Mouse (Mus musculus): ENCODE measurements around the gene Siglece. TPM values are rescaled to one million over a fixed set of nuclear protein-coding genes. Genes with fewer than 3 reads are reported as not detected.
A peak's percentile ranks its signal among the peaks of the same experiment; 100 is the strongest.
"Not testable (repeated sequence)": the region's sequence is repeated elsewhere in the genome, so short reads cannot be mapped to it uniquely, and the experiment has no call there.

Siglece gene
- polyA plus RNA-seq, 1 experiment from 2014 or later: 2.2 TPM

DNA sequence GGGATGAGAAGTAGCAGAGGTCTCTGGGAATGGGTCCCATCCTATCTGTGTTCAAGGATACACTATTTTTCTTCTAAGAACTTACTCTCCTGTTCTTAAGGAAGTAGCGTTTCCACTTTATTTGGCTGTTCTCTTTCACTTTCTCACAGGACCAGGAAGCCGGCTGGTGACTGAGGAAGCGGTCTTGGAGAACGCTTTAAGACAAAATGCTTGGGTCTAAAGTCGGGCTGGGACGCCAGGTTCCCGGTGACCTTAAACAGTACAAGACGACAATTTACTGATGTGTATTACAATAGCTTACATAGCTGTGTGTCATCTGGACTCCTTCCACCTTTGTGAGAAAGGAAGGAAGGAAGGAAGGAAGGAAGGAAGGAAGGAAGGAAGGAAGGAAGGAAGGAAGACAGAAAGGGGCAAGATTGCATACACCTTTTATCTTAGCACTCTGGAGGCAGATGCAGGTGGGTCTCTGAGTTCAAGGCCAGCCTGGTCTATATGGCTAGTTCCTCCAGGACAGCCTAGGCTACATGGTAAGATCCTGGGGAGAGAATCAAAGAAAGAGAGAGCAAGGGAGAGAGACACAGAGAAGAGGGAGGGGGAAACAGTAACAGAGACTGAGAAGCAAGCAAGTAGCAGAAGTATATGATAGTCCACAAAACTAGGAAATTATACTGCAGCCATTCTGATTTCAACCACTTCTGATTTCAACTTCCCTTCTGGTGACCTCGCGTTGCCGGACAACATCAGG, 11.3 kb upstream of the Siglece start:
- Histone ChIP-seq H3K9ac (ENCODE audit: low read length) (peak overlapping the region; percentile 65), H3K27me3 (ENCODE audit: control insufficient read depth, insufficient read depth, low read length) (no peaks in the 10 kb centered on the region), H3K27ac (ENCODE audit: low read length) (peak overlapping the region; percentile 47), H3K9me3 (replicated peaks; ENCODE audit: control insufficient read depth, low read length) (peaks cover 5% of the 10 kb centered on the region; the same call in 1 of the 2 replicates), H3K36me3 (ENCODE audit: control insufficient read depth, insufficient read depth, low read length) (peaks cover 20% of the 10 kb centered on the region), H3K4me3 (replicated peaks; ENCODE audit: low read length) (peak overlapping the region; percentile 76), H3K4me2 (ENCODE audit: low read depth, low read length) (peak overlapping the region; percentile 53), H3K4me1 (ENCODE audit: control insufficient read depth, insufficient read depth, low read length) (peaks cover 9% of the 10 kb centered on the region; the same call in 1 of the 2 replicates)
- 65% methylated on average over 11 of the region's 11 CpGs for WGBS
- ATAC-seq (ENCODE audit: insufficient read depth, low FRiP score): peak; percentile 3; the same call in 1 of the 2 replicates

GRCm38 (mm10) chr7:43668582-43668981, 8.6 kb upstream of the Siglece start:
- no peak overlapping the region for H3K4me3 ChIP-seq (replicated peaks; ENCODE audit: low read length)
- H3K4me1 ChIP-seq (ENCODE audit: control insufficient read depth, insufficient read depth, low read length): peaks cover 9% of the 10 kb centered on the region; the same call in 1 of the 2 replicates
- H3K4me2 ChIP-seq (ENCODE audit: low read depth, low read length): no peak overlapping the region
- H3K36me3 ChIP-seq (ENCODE audit: control insufficient read depth, insufficient read depth, low read length): no peaks in the 10 kb centered on the region
- H3K9me3 ChIP-seq (replicated peaks; ENCODE audit: control insufficient read depth, low read length): no peaks in the 10 kb centered on the region
- 20% methylated on average over 3 of the region's 3 CpGs for WGBS
- no peak overlapping the region for H3K9ac ChIP-seq (ENCODE audit: low read length)
- ATAC-seq (ENCODE audit: insufficient read depth, low FRiP score): no peak
- no peaks in the 10 kb centered on the region for H3K27me3 ChIP-seq (ENCODE audit: control insufficient read depth, insufficient read depth, low read length)
- H3K27ac ChIP-seq (ENCODE audit: low read length): no peak overlapping the region

DNA sequence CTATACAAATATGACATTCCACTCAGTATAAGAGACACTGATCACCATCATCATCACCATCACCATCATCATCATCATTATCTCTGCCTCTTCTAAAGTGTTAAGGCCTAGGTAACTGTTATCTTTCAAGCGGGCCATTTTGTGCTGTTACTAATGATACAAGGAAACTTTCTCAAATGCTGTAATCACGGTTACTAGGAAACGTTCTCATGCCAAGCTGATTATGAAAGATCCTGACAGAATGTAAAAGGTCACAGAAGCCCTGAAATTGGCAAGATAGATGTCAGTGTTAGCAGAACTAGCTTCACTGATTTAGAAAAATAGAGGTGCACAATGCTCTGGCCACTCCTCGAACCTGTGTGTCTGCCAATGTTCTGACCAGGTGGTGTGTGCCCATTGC, 7.3 kb upstream of the Siglece start:
- 83% methylated on average over 4 of the region's 4 CpGs for WGBS
- H3K36me3 ChIP-seq (ENCODE audit: control insufficient read depth, insufficient read depth, low read length); ATAC-seq (ENCODE audit: insufficient read depth, low FRiP score): not testable (repeated sequence)

GRCm38 (mm10) chr7:43662804-43663203, 2.8 kb upstream of the Siglece start:
- ATAC-seq (ENCODE audit: insufficient read depth, low FRiP score): no peak
- Histone ChIP-seq H3K27me3 (ENCODE audit: control insufficient read depth, insufficient read depth, low read length) (no peaks in the 10 kb centered on the region), H3K9ac (ENCODE audit: low read length) (no peak overlapping the region), H3K4me1 (ENCODE audit: control insufficient read depth, insufficient read depth, low read length) (no peaks in the 10 kb centered on the region), H3K36me3 (ENCODE audit: control insufficient read depth, insufficient read depth, low read length) (no peaks in the 10 kb centered on the region), H3K4me3 (replicated peaks; ENCODE audit: low read length) (no peak overlapping the region), H3K4me2 (ENCODE audit: low read depth, low read length) (no peak overlapping the region), H3K27ac (ENCODE audit: low read length) (no peak overlapping the region), H3K9me3 (replicated peaks; ENCODE audit: control insufficient read depth, low read length) (no peaks in the 10 kb centered on the region)
- 89% methylated on average over 1 of the region's 1 CpGs for WGBS

More for the DNA sequence above, 7.3 kb upstream of the Siglece start:
- not testable (repeated sequence) for H3K27me3 ChIP-seq (ENCODE audit: control insufficient read depth, insufficient read depth, low read length); H3K9me3 ChIP-seq (replicated peaks; ENCODE audit: control insufficient read depth, low read length); H3K4me3 ChIP-seq (replicated peaks; ENCODE audit: low read length); H3K4me2 ChIP-seq (ENCODE audit: low read depth, low read length); H3K4me1 ChIP-seq (ENCODE audit: control insufficient read depth, insufficient read depth, low read length); H3K27ac ChIP-seq (ENCODE audit: low read length); H3K9ac ChIP-seq (ENCODE audit: low read length)

DNA sequence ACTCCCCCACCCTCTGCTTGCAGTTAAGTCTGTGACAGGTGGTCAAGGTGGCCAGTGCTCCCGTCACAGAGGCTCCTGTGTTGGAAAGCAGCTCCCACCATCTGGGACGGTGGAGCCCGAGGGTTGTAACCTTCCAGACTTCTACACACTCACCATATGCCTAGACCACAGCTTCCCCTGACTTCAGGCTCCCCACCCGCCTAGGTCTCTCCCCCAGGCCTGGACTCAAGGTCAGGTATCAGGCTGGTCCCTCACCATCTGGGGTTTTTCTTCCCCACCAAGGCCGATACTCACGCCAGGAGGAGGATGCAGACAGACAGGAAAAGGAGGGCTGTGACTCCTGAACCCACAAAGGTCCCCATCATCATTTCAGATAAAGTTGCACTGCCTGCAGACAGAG, 3.7 kb downstream of the Siglece start:
- no peak for ATAC-seq (ENCODE audit: insufficient read depth, low FRiP score)

DNA sequence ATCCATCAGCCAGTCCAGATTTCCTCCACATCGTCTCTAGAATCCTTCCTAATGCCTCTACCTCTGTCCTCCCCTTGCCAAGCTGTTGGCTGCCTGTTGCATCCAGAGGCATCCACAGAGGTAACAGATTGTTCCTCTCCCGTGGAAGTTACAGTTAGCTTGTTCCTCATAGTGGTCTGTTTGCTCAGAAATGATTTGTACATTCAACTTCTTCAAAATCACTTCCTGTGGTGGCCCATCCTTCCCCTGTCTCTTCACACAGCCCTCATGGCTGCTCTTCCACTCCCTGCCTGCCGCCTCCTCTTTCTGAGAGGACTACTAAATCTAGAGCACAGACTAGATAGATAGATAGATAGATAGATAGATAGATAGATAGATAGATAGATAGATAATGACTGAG, 5.4 kb downstream of the Siglece start:
- Histone ChIP-seq H3K4me2 (ENCODE audit: low read depth, low read length) (no peak overlapping the region), H3K4me1 (ENCODE audit: control insufficient read depth, insufficient read depth, low read length) (no peaks in the 10 kb centered on the region), H3K27ac (ENCODE audit: low read length) (no peak overlapping the region), H3K27me3 (ENCODE audit: control insufficient read depth, insufficient read depth, low read length) (no peaks in the 10 kb centered on the region), H3K9ac (ENCODE audit: low read length) (no peak overlapping the region), H3K9me3 (replicated peaks; ENCODE audit: control insufficient read depth, low read length) (no peaks in the 10 kb centered on the region), H3K4me3 (replicated peaks; ENCODE audit: low read length) (no peak overlapping the region), H3K36me3 (ENCODE audit: control insufficient read depth, insufficient read depth, low read length) (no peaks in the 10 kb centered on the region)
- ATAC-seq (ENCODE audit: insufficient read depth, low FRiP score): no peak
- 66% methylated on average over 3 of the region's 3 CpGs for WGBS

More for the DNA sequence above, 3.7 kb downstream of the Siglece start:
- Histone ChIP-seq H3K4me3 (replicated peaks; ENCODE audit: low read length) (no peak overlapping the region), H3K9ac (ENCODE audit: low read length) (no peak overlapping the region), H3K27me3 (ENCODE audit: control insufficient read depth, insufficient read depth, low read length) (no peaks in the 10 kb centered on the region), H3K36me3 (ENCODE audit: control insufficient read depth, insufficient read depth, low read length) (no peaks in the 10 kb centered on the region), H3K4me2 (ENCODE audit: low read depth, low read length) (no peak overlapping the region), H3K4me1 (ENCODE audit: control insufficient read depth, insufficient read depth, low read length) (no peaks in the 10 kb centered on the region), H3K9me3 (replicated peaks; ENCODE audit: control insufficient read depth, low read length) (no peaks in the 10 kb centered on the region), H3K27ac (ENCODE audit: low read length) (no peak overlapping the region)
- 52% methylated on average over 6 of the region's 6 CpGs for WGBS

DNA sequence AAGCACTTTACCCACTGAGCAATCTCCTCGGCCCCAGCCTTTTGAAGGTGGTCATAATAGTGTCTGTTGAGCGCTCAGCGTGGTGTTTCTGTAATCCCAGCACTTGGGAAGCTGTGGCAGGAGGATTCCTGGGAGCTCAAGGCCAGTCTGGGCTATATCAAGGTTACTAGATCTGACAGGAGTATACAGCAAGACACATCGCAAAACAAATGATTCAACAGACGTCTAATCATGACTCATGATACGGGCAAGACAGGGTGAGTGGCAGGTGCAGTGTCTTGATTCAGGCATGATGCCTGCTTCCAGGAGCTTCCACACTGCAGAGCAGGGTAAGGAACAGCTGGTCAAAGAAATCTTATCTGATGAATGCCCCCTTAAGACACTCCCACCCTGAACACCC, 7.3 kb downstream of the Siglece start:
- Histone ChIP-seq H3K27me3 (ENCODE audit: control insufficient read depth, insufficient read depth, low read length) (no peaks in the 10 kb centered on the region), H3K9ac (ENCODE audit: low read length) (no peak overlapping the region), H3K27ac (ENCODE audit: low read length) (no peak overlapping the region), H3K4me2 (ENCODE audit: low read depth, low read length) (no peak overlapping the region), H3K9me3 (replicated peaks; ENCODE audit: control insufficient read depth, low read length) (no peaks in the 10 kb centered on the region), H3K36me3 (ENCODE audit: control insufficient read depth, insufficient read depth, low read length) (no peaks in the 10 kb centered on the region), H3K4me3 (replicated peaks; ENCODE audit: low read length) (no peak overlapping the region), H3K4me1 (ENCODE audit: control insufficient read depth, insufficient read depth, low read length) (no peaks in the 10 kb centered on the region)
- WGBS: 77% methylated on average over 6 of the region's 6 CpGs
- no peak for ATAC-seq (ENCODE audit: insufficient read depth, low FRiP score)

- Histone ChIP-seq H3K36me3 (ENCODE audit: control insufficient read depth, insufficient read depth, low read length) (no peaks in the 10 kb centered on the region), H3K4me1 (ENCODE audit: control insufficient read depth, insufficient read depth, low read length) (no peaks in the 10 kb centered on the region), H3K9ac (ENCODE audit: low read length) (no peak overlapping the region), H3K4me3 (replicated peaks; ENCODE audit: low read length) (no peak overlapping the region), H3K4me2 (ENCODE audit: low read depth, low read length) (no peak overlapping the region), H3K27me3 (ENCODE audit: control insufficient read depth, insufficient read depth, low read length) (no peaks in the 10 kb centered on the region), H3K9me3 (replicated peaks; ENCODE audit: control insufficient read depth, low read length) (no peaks in the 10 kb centered on the region), H3K27ac (ENCODE audit: low read length) (no peak overlapping the region)
- no peak for ATAC-seq (ENCODE audit: insufficient read depth, low FRiP score)
- 74% methylated on average over 17 of the region's 17 CpGs for WGBS
These were observed 16.8 kb downstream of the Siglece start for GRCm38 (mm10) chr7:43643046-43643652.

DNA sequence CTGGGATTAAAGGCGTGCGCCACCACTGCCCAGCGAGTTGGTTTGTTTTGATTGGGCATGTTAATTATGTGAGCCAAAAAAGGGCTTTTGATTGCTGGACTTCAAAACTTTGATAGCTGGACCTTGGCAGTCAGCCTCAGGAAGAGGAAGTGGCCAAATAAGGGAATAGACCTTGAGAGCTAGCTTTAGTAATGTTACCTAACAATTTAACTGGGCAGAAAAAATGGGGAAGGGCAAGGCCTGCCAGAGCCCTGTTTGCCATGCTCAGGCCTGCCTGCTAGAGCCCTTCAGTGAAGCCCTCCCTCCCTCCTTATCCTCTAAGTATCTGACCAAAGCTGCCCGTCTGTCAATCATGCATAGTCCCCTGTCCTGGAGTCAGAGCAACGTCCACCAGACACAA, 17.4 kb downstream of the Siglece start:
- 78% methylated on average over 5 of the region's 5 CpGs for WGBS
- Histone ChIP-seq H3K4me2 (ENCODE audit: low read depth, low read length) (no peak overlapping the region), H3K36me3 (ENCODE audit: control insufficient read depth, insufficient read depth, low read length) (no peaks in the 10 kb centered on the region), H3K4me1 (ENCODE audit: control insufficient read depth, insufficient read depth, low read length) (no peaks in the 10 kb centered on the region), H3K9me3 (replicated peaks; ENCODE audit: control insufficient read depth, low read length) (no peaks in the 10 kb centered on the region), H3K9ac (ENCODE audit: low read length) (no peak overlapping the region), H3K27me3 (ENCODE audit: control insufficient read depth, insufficient read depth, low read length) (no peaks in the 10 kb centered on the region), H3K4me3 (replicated peaks; ENCODE audit: low read length) (no peak overlapping the region), H3K27ac (ENCODE audit: low read length) (no peak overlapping the region)
- no peak for ATAC-seq (ENCODE audit: insufficient read depth, low FRiP score)
